Mouse (Mus musculus) midbrain, embryonic 15.5 days (tissue): ENCODE results near the gene Atp8b2. TPM values are rescaled to one million over a fixed set of nuclear protein-coding genes. Genes with fewer than 3 reads are reported as not detected.

Experiments used
- ATAC-seq: fragments of 200-750 bp; cut with Nextera tagmentation; replicated peaks from 2 replicates; pipeline ENCODE4 v1.8.0; 2017; ENCODE audit warnings: moderate TSS enrichment
- H3K27ac ChIP-seq: fragments of 300-500 bp; sonication (generic); 2 replicates; pipeline ENCODE4 v1.5.1; 2015; ENCODE audit warnings: mild to moderate bottlenecking, inconsistent platforms
- H3K27me3 ChIP-seq: fragments of 300-500 bp; sonication (generic); replicated peaks from 2 replicates; pipeline ENCODE4 v1.6.1; 2015; ENCODE audit warnings: inconsistent platforms
- H3K36me3 ChIP-seq: fragments of 300-500 bp; sonication (generic); replicated peaks from 2 replicates; pipeline ENCODE4 v1.6.1; 2015; ENCODE audit warnings: inconsistent platforms
- H3K4me1 ChIP-seq: fragments of 300-500 bp; sonication (generic); 2 replicates; pipeline ENCODE4 v1.6.1; 2015; ENCODE audit warnings: inconsistent platforms
- H3K4me2 ChIP-seq: fragments of 300-500 bp; sonication (generic); 2 replicates; pipeline ENCODE4 v1.6.1; 2015; ENCODE audit warnings: inconsistent platforms, mild to moderate bottlenecking, moderate library complexity
- H3K4me3 ChIP-seq: fragments of 300-500 bp; sonication (generic); 2 replicates; pipeline ENCODE4 v1.5.1; 2015; ENCODE audit warnings: mild to moderate bottlenecking, inconsistent platforms
- H3K9ac ChIP-seq: fragments of 300-500 bp; sonication (generic); 2 replicates; pipeline ENCODE4 v1.6.1; 2015; ENCODE audit warnings: mild to moderate bottlenecking, inconsistent platforms
- H3K9me3 ChIP-seq: fragments of 300-500 bp; sonication (generic); 2 replicates; pipeline ENCODE4 v1.6.1; 2016; ENCODE audit warnings: inconsistent platforms
- WGBS: fragments of 180-500 bp; shearing (Covaris S2); methylation state at CpG from one replicate; pipeline ENCODE4 v1.1.7; 2015; ENCODE audit warnings: mixed read lengths; 5-methylcytosine and 5-hydroxymethylcytosine counted together
- microRNA-seq: library from miRNA; unstranded; fragments of <30 nt; microRNA quantifications from one replicate; pipeline ENCODE4, GENCODE M21; 2016
- polyA plus RNA-seq: library from polyadenylated mRNA; unstranded; fragments of >200 nt; fragmentation: Nextera tagmentation; extraction: Ambion mirVana; gene quantifications from 2 replicates; pipeline ENCODE4 v1.2.1, GENCODE M21; 2015

The Atp8b2 gene
- polyA plus RNA-seq, 1 experiment from 2014 or later = 13.6 TPM

- H3K4me1 ChIP-seq = no peaks in the 10 kb centered on the region; the same call in 1 of the 2 replicates
- no peak overlapping the region for H3K4me3 ChIP-seq
- no peaks in the 10 kb centered on the region for H3K9me3 ChIP-seq
- H3K27ac ChIP-seq = no peak overlapping the region
- no peak overlapping the region for H3K4me2 ChIP-seq
- no peaks in the 10 kb centered on the region for H3K27me3 ChIP-seq
- WGBS = 91% methylated on average over 5 of the region's 5 CpGs
- no peak for ATAC-seq
- no peak overlapping the region for H3K9ac ChIP-seq
- no peaks in the 10 kb centered on the region for H3K36me3 ChIP-seq
Observed at GRCm38 (mm10) chr3:89892517-89893106, 70.7 kb downstream of the Atp8b2 start.

- Histone ChIP-seq H3K27me3 (no peaks in the 10 kb centered on the region), H3K4me1 (no peaks in the 10 kb centered on the region; the same call in 1 of the 2 replicates), H3K36me3 (no peaks in the 10 kb centered on the region), H3K4me3 (no peak overlapping the region), H3K9ac (no peak overlapping the region), H3K4me2 (no peak overlapping the region), H3K27ac (no peak overlapping the region), H3K9me3 (no peaks in the 10 kb centered on the region)
- no peak for ATAC-seq
Observed at GRCm38 (mm10) chr3:89891696-89892095, 71.6 kb downstream of the Atp8b2 start.

DNA sequence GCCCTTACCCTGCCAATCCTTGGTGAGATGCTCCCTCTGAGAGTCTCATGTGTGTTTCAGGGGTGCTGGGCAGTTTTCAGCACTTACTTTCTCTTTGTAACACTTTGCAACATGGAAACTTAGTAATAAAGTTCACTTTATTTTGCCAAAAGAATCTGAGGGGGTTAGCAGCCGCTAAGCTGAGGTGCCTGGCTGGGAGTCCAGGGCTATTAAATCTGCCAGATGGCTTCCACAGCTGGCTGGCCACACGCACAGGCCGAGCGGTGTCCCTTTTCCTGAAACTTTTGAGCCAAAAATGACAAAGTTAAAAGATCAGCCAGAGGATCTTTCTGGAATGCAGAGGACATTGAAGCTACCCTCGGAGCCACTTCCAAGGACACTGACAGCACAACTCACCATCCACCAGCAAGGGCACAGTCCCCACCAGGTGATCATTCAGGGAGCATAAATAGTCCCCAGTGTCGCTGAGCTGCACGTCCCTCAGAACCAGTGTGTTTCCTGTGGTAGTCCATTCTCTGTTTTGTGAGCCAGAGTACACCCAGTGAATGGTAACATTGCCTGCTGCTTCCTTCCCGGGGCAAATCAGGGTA lies 73.4 kb downstream of the Atp8b2 start:
- no peak overlapping the region for H3K4me3 ChIP-seq
- H3K27ac ChIP-seq = no peak overlapping the region
- H3K9me3 ChIP-seq = no peaks in the 10 kb centered on the region
- no peak overlapping the region for H3K4me2 ChIP-seq
- no peak for ATAC-seq
- H3K27me3 ChIP-seq = no peaks in the 10 kb centered on the region
- H3K9ac ChIP-seq = no peak overlapping the region
- WGBS = 79% methylated on average over 8 of the region's 8 CpGs
- H3K36me3 ChIP-seq = no peaks in the 10 kb centered on the region
- no peaks in the 10 kb centered on the region for H3K4me1 ChIP-seq

Small RNAs within 50 kb of the gene (microRNA-seq; reads per million reads assigned to microRNA genes)
- 0.74 reads per million for gene Mir7669

Other genes with a start within 250 kb of the Atp8b2 start
- 33.3 and 33.4 TPM in 2 replicates for gene Adar, start 248.5 kb downstream of the Atp8b2 start, polyA plus RNA-seq
- 31.6 and 33.4 TPM in 2 replicates for gene Chrnb2, start 198.9 kb downstream of the Atp8b2 start, polyA plus RNA-seq
- gene Ube2q1, start 189.9 kb downstream of the Atp8b2 start, polyA plus RNA-seq = 13.4 and 13.8 TPM in 2 replicates
- 1.6 TPM in 2 replicates for gene She, start 132.1 kb downstream of the Atp8b2 start, polyA plus RNA-seq
- 1.1 and 1.2 TPM in 2 replicates for gene Il6ra, start 50.3 kb downstream of the Atp8b2 start, polyA plus RNA-seq
- 106 and 121 TPM in 2 replicates for gene Hax1, start 35.3 kb upstream of the Atp8b2 start, polyA plus RNA-seq
- 205 and 210 TPM in 2 replicates for gene 4933434E20Rik, start 88.1 kb upstream of the Atp8b2 start, polyA plus RNA-seq
- 126 and 135 TPM in 2 replicates for gene Ubap2l, start 89.1 kb upstream of the Atp8b2 start, polyA plus RNA-seq
- gene Tpm3, start 109.1 kb upstream of the Atp8b2 start, polyA plus RNA-seq = 382 TPM in 2 replicates
- 0.26 and 0.43 TPM in 2 replicates for gene Nup210l, start 140.6 kb upstream of the Atp8b2 start, polyA plus RNA-seq